Mouse (Mus musculus) midbrain, embryonic 10.5 days (tissue): ENCODE measurements around the gene Rnf135. TPM values are rescaled to one million over a fixed set of nuclear protein-coding genes. Genes with fewer than 3 reads are reported as not detected.
A peak's percentile ranks its signal among the peaks of the same experiment; 100 is the strongest.
"Not testable (repeated sequence)": the region's sequence is repeated elsewhere in the genome, so short reads cannot be mapped to it uniquely, and the experiment has no call there.

ENCODE experiments used
- DNase-seq: peaks from one replicate; pipeline ENCODE4 v3.0.0-alpha.2; 2017; ENCODE audit warnings: low spot score
- H3K27ac ChIP-seq: fragments of 300-500 bp; sonication (generic); replicated peaks from 2 replicates; pipeline ENCODE4 v1.5.1; 2016; ENCODE audit warnings: mild to moderate bottlenecking
- H3K27me3 ChIP-seq: fragments of 300-500 bp; sonication (generic); 2 replicates; pipeline ENCODE4 v1.6.1; 2016; ENCODE audit warnings: low read depth, mild to moderate bottlenecking; ENCODE audit not compliant: poor library complexity, severe bottlenecking
- H3K36me3 ChIP-seq: fragments of 300-500 bp; sonication (generic); 2 replicates; pipeline ENCODE4 v1.6.1; 2016; ENCODE audit warnings: mild to moderate bottlenecking, moderate library complexity
- H3K4me1 ChIP-seq: fragments of 300-500 bp; sonication (generic); 2 replicates; pipeline ENCODE4 v1.6.1; 2016
- H3K4me3 ChIP-seq: fragments of 300-500 bp; sonication (generic); 2 replicates; pipeline ENCODE4 v1.5.1; 2016; ENCODE audit warnings: mild to moderate bottlenecking, moderate library complexity
- H3K9me3 ChIP-seq: fragments of 300-500 bp; sonication (generic); replicated peaks from 2 replicates; pipeline ENCODE4 v1.6.1; 2016; ENCODE audit warnings: mild to moderate bottlenecking
- WGBS: fragments of 180-500 bp; shearing (Covaris S2); methylation state at CpG from one replicate; pipeline ENCODE4 v1.1.7; 2016; 5-methylcytosine and 5-hydroxymethylcytosine counted together
- polyA plus RNA-seq: library from polyadenylated mRNA; unstranded; fragments of >200 nt; fragmentation: Nextera tagmentation; extraction: Ambion mirVana; gene quantifications from 2 replicates; pipeline ENCODE4 v1.2.1, GENCODE M21; 2016

Gene Rnf135
- 3.8 and 5.0 TPM in 2 replicates for polyA plus RNA-seq

GRCm38 (mm10) chr11:80183705-80184255 is at the start of gene Rnf135:
Gene Rnf135, plus strand, starts transcription at chr11:80183851.
- DNase-seq = peak; percentile 79
- no peaks in the 10 kb centered on the region for H3K36me3 ChIP-seq
- WGBS = under 1% methylated on average over 33 of the region's 33 CpGs
- peaks cover 8% of the 10 kb centered on the region; the same call in 1 of the 2 replicates for H3K4me1 ChIP-seq
- no peaks in the 10 kb centered on the region for H3K9me3 ChIP-seq
- peak within 1 kb of the TSS; percentile 84 for H3K27ac ChIP-seq
- H3K27me3 ChIP-seq = no peaks in the 10 kb centered on the region
- peak within 1 kb of the TSS; percentile 61 for H3K4me3 ChIP-seq

- Histone ChIP-seq H3K27me3 (no peaks in the 10 kb centered on the region), H3K4me1 (no peaks in the 10 kb centered on the region), H3K27ac (no peak overlapping the region), H3K9me3 (no peaks in the 10 kb centered on the region), H3K36me3 (peaks cover 97% of the 10 kb centered on the region), H3K4me3 (no peak overlapping the region)
- DNase-seq = no peak
- WGBS = 76% methylated on average over 4 of the region's 4 CpGs
Observed at GRCm38 (mm10) chr11:80134744-80135143, 48.9 kb upstream of the Rnf135 start.

GRCm38 (mm10) chr11:80135954-80136683 is 47.5 kb upstream of the Rnf135 start:
- WGBS = 92% methylated on average over 11 of the region's 11 CpGs
- no peaks in the 10 kb centered on the region for H3K27me3 ChIP-seq
- H3K9me3 ChIP-seq = no peaks in the 10 kb centered on the region
- H3K36me3 ChIP-seq = peaks cover 94% of the 10 kb centered on the region
- DNase-seq = no peak
- no peak overlapping the region for H3K27ac ChIP-seq
- H3K4me1 ChIP-seq = peaks cover 4% of the 10 kb centered on the region
- H3K4me3 ChIP-seq = no peak overlapping the region

- no peaks in the 10 kb centered on the region for H3K27me3 ChIP-seq
- H3K4me1 ChIP-seq = peaks cover 8% of the 10 kb centered on the region
- no peak for DNase-seq
- no peak overlapping the region for H3K27ac ChIP-seq
- H3K9me3 ChIP-seq = no peaks in the 10 kb centered on the region
- H3K36me3 ChIP-seq = peaks cover 87% of the 10 kb centered on the region
- WGBS = 94% methylated on average over 13 of the region's 13 CpGs
- no peak overlapping the region for H3K4me3 ChIP-seq
Observed at GRCm38 (mm10) chr11:80136786-80137185, 46.9 kb upstream of the Rnf135 start.

GRCm38 (mm10) chr11:80137773-80138172 is 45.9 kb upstream of the Rnf135 start:
- 93% methylated on average over 5 of the region's 5 CpGs for WGBS
- no peak overlapping the region for H3K27ac ChIP-seq
- no peaks in the 10 kb centered on the region for H3K9me3 ChIP-seq
- H3K4me1 ChIP-seq = peaks cover 13% of the 10 kb centered on the region
- no peak for DNase-seq
- H3K4me3 ChIP-seq = no peak overlapping the region
- H3K36me3 ChIP-seq = peaks cover 77% of the 10 kb centered on the region
- H3K27me3 ChIP-seq = no peaks in the 10 kb centered on the region

- Histone ChIP-seq H3K4me1 (peaks cover 17% of the 10 kb centered on the region), H3K27me3 (no peaks in the 10 kb centered on the region), H3K27ac (peak within 1 kb of the TSS; percentile 91), H3K36me3 (peaks cover 37% of the 10 kb centered on the region), H3K9me3 (no peaks in the 10 kb centered on the region), H3K4me3 (peak within 1 kb of the TSS; percentile 73)
- DNase-seq = peak; percentile 89
- under 1% methylated on average over 40 of the region's 40 CpGs for WGBS
Observed at GRCm38 (mm10) chr11:80141825-80142521, 41.7 kb upstream of the Rnf135 start, which contains the start of gene Tefm. Gene Tefm, minus strand, starts transcription at chr11:80142175.

- no peaks in the 10 kb centered on the region for H3K9me3 ChIP-seq
- no peaks in the 10 kb centered on the region for H3K27me3 ChIP-seq
- H3K4me3 ChIP-seq = peak overlapping the region; percentile 73
- peak overlapping the region; percentile 91 for H3K27ac ChIP-seq
- 34% methylated on average over 8 of the region's 8 CpGs for WGBS
- peaks cover 28% of the 10 kb centered on the region for H3K36me3 ChIP-seq
- no peak for DNase-seq
- H3K4me1 ChIP-seq = peaks cover 17% of the 10 kb centered on the region
Observed at GRCm38 (mm10) chr11:80142872-80143271, 40.8 kb upstream of the Rnf135 start.

- peaks cover 16% of the 10 kb centered on the region for H3K4me1 ChIP-seq
- no peak overlapping the region for H3K27ac ChIP-seq
- no peaks in the 10 kb centered on the region for H3K36me3 ChIP-seq
- WGBS = 73% methylated on average over 10 of the region's 10 CpGs
- no peak overlapping the region for H3K4me3 ChIP-seq
- no peak for DNase-seq
- no peaks in the 10 kb centered on the region for H3K9me3 ChIP-seq
- no peaks in the 10 kb centered on the region for H3K27me3 ChIP-seq
Observed at GRCm38 (mm10) chr11:80145787-80146275, 37.8 kb upstream of the Rnf135 start.

- H3K4me3 ChIP-seq = no peak overlapping the region
- H3K9me3 ChIP-seq = no peaks in the 10 kb centered on the region
- H3K4me1 ChIP-seq = peaks cover 4% of the 10 kb centered on the region
- 77% methylated on average over 6 of the region's 6 CpGs for WGBS
- DNase-seq = no peak
- peaks cover 9% of the 10 kb centered on the region for H3K27me3 ChIP-seq
- H3K36me3 ChIP-seq = no peaks in the 10 kb centered on the region
- H3K27ac ChIP-seq = no peak overlapping the region
Observed at GRCm38 (mm10) chr11:80147748-80148147, 35.9 kb upstream of the Rnf135 start.

- Histone ChIP-seq H3K36me3 (no peaks in the 10 kb centered on the region), H3K4me1 (no peaks in the 10 kb centered on the region), H3K27me3 (peaks cover 15% of the 10 kb centered on the region), H3K4me3 (no peak overlapping the region), H3K9me3 (no peaks in the 10 kb centered on the region), H3K27ac (no peak overlapping the region)
- 79% methylated on average over 1 of the region's 1 CpGs for WGBS
- no peak for DNase-seq
Observed at GRCm38 (mm10) chr11:80148313-80148712, 35.3 kb upstream of the Rnf135 start.

- DNase-seq, H3K36me3 ChIP-seq, H3K4me3 ChIP-seq, H3K4me1 ChIP-seq, H3K9me3 ChIP-seq, H3K27ac ChIP-seq: not testable (repeated sequence)
- H3K27me3 ChIP-seq = peaks cover 22% of the 10 kb centered on the region
- WGBS = 76% methylated on average over 2 of the region's 4 CpGs
Observed at GRCm38 (mm10) chr11:80148974-80149373, 34.7 kb upstream of the Rnf135 start.

- WGBS = 90% methylated on average over 8 of the region's 8 CpGs
- no peak for DNase-seq
- no peaks in the 10 kb centered on the region for H3K36me3 ChIP-seq
- no peak overlapping the region for H3K4me3 ChIP-seq
- H3K9me3 ChIP-seq = no peaks in the 10 kb centered on the region
- peaks cover 10% of the 10 kb centered on the region for H3K4me1 ChIP-seq
- H3K27me3 ChIP-seq = peaks cover 27% of the 10 kb centered on the region
- H3K27ac ChIP-seq = no peak overlapping the region
Observed at GRCm38 (mm10) chr11:80149412-80150023, 34.1 kb upstream of the Rnf135 start.
